In genomic region chr2:120402813-120403212, GRCm38 (mm10) we compare ENCODE assay signal across 9 mouse cellular contexts. TPM values are rescaled to one million over a fixed set of nuclear protein-coding genes. Genes with fewer than 3 reads are reported as not detected.
DNase-seq lines count a peak whose midpoint lies in the region; ATAC-seq and TF ChIP-seq lines count a peak whose summit lies in the region.
"Had no signal": no experiment of that assay in that cellular context is flagged by ENCODE, and none has a peak within 500 bp of the region (broad histone marks: within the 10 kb centered on the region; RNA-seq: fewer than 3 reads in every experiment).

No protein-coding gene starts in this region.

- no peak for TF ChIP-seq RAD21 in MEL (IDR thresholded peaks at IDR 0.05; ENCODE audit: low read depth, low read length)

- no peak for ATAC-seq in heart, embryonic 14.5 days (ENCODE audit: insufficient number of reproducible peaks, insufficient read depth, low FRiP score, low read depth)
- ATAC-seq in hindbrain, embryonic 11.5 days (ENCODE audit: low FRiP score) = no peak

- peaks cover 28% of the 10 kb centered on the region for H3K79me2 ChIP-seq in MEL (ENCODE audit: control insufficient read depth, insufficient read depth, low read length, poor library complexity)

- peaks cover 2 to 10% of the 10 kb centered on the region in 2 experiments; a peak in 3 of 4 replicates for H3K4me1 ChIP-seq in heart, embryonic 14.5 days (ENCODE audit: control insufficient read depth in 2 of 2, insufficient read depth in 2 of 2, low read length in 2 of 2)
- H3K4me1 ChIP-seq in MEL (ENCODE audit: control insufficient read depth in 1 of 2, insufficient read depth in 2 of 2, low read length in 2 of 2) = peaks cover 4 to 8% of the 10 kb centered on the region in 2 experiments
- 0 out of 2 replicates have a peak, but pooled peaks cover 2% of the 10 kb centered on the region for H3K4me1 ChIP-seq in hindbrain, embryonic 11.5 days (replicated peaks; ENCODE audit: control insufficient read depth, insufficient read depth, low read length)
- H3K4me1 ChIP-seq in midbrain, embryonic 10.5 days = peaks cover 27% of the 10 kb centered on the region

- no peaks in the 10 kb centered on the region for H3K9me3 ChIP-seq in heart, embryonic 14.5 days (ENCODE audit: control insufficient read depth, low read length)
- H3K9me3 ChIP-seq in MEL (replicated peaks; ENCODE audit: insufficient read depth, low read length) = no peaks in the 10 kb centered on the region
- H3K9me3 ChIP-seq in hindbrain, embryonic 11.5 days (ENCODE audit: control insufficient read depth, low read length) = no peaks in the 10 kb centered on the region
- H3K9me3 ChIP-seq in midbrain, embryonic 10.5 days (replicated peaks) = peaks cover 8% of the 10 kb centered on the region; the same call in 1 of the 2 replicates

- H3K27me3 ChIP-seq in heart, embryonic 14.5 days (ENCODE audit: control insufficient read depth, insufficient read depth, low read length) = no peaks in the 10 kb centered on the region
- H3K27me3 ChIP-seq in MEL (ENCODE audit: control insufficient read depth in 1 of 2, insufficient read depth in 2 of 2, low read length in 2 of 2) = no peaks in the 10 kb centered on the region
- H3K27me3 ChIP-seq in hindbrain, embryonic 11.5 days (ENCODE audit: control insufficient read depth, insufficient read depth, low read length) = no peaks in the 10 kb centered on the region
- H3K27me3 ChIP-seq in midbrain, embryonic 10.5 days (ENCODE audit: low read depth, poor library complexity, severe bottlenecking) = no peaks in the 10 kb centered on the region

- H3K4me3 ChIP-seq in heart, embryonic 14.5 days (ENCODE audit: control insufficient read depth in 1 of 2, insufficient read depth in 1 of 2, low read depth in 1 of 2, low read length in 2 of 2) = peak overlapping the region in 1 of 2 experiments; percentile 84; a peak in 2 of 4 replicates
- peak overlapping the region in 1 of 2 experiments; percentile 72; a peak in 3 of 4 replicates for H3K4me3 ChIP-seq in MEL (ENCODE audit: control insufficient read depth in 1 of 2, insufficient read depth in 1 of 2, low read depth in 2 of 2, low read length in 2 of 2)
- H3K4me3 ChIP-seq in hindbrain, embryonic 11.5 days (ENCODE audit: low read depth, low read length) = peak overlapping the region; percentile 74
- H3K4me3 ChIP-seq in midbrain, embryonic 10.5 days = peak overlapping the region; percentile 85

- no peak for TF ChIP-seq CTCF in MEL (IDR thresholded peaks at IDR 0.05 in 2 of 3, conservative IDR thresholded peaks at IDR 0.05 in 1 of 3; ENCODE audit: control insufficient read depth in 1 of 3, insufficient read depth in 1 of 3, low read depth in 2 of 3, low read length in 3 of 3, poor library complexity in 1 of 3, severe bottlenecking in 1 of 3)

- H3K4me2 ChIP-seq in heart, embryonic 14.5 days (ENCODE audit: low read length) = peak overlapping the region; percentile 80
- peak overlapping the region; percentile 37 for H3K4me2 ChIP-seq in hindbrain, embryonic 11.5 days (replicated peaks; ENCODE audit: low read depth, low read length)

- no peak overlapping the region for H3K27ac ChIP-seq in heart, embryonic 14.5 days (replicated peaks in 1 of 2; ENCODE audit: control insufficient read depth in 1 of 2, insufficient read depth in 1 of 2, low read depth in 2 of 2, low read length in 2 of 2)
- no peak overlapping the region for H3K27ac ChIP-seq in MEL (ENCODE audit: control insufficient read depth, low read depth, low read length)
- H3K27ac ChIP-seq in hindbrain, embryonic 11.5 days (ENCODE audit: low read depth, low read length) = no peak overlapping the region
- H3K27ac ChIP-seq in midbrain, embryonic 10.5 days (replicated peaks) = no peak overlapping the region

- no peak for TF ChIP-seq POLR2A in MEL (IDR thresholded peaks at IDR 0.05; ENCODE audit: control insufficient read depth in 1 of 2, insufficient read depth in 1 of 2, low read depth in 1 of 2, low read length in 2 of 2, poor library complexity in 1 of 2)

- H3K36me3 ChIP-seq in heart, embryonic 14.5 days (ENCODE audit: control insufficient read depth, insufficient read depth, low read length) = peaks cover 9% of the 10 kb centered on the region; the same call in 1 of the 2 replicates
- H3K36me3 ChIP-seq in MEL (ENCODE audit: control insufficient read depth in 1 of 2, insufficient read depth in 2 of 2, low read length in 2 of 2) = peaks cover 4 to 13% of the 10 kb centered on the region in 2 experiments; a peak in 3 of 4 replicates
- no peaks in the 10 kb centered on the region for H3K36me3 ChIP-seq in hindbrain, embryonic 11.5 days (ENCODE audit: control insufficient read depth, insufficient read depth, low read length)
- peaks cover 18% of the 10 kb centered on the region; the same call in 1 of the 2 replicates for H3K36me3 ChIP-seq in midbrain, embryonic 10.5 days

- DNase-seq in heart, adult 9 months (ENCODE audit: low spot score in 2 of 2) = no peak
- DNase-seq in MEL (ENCODE audit: low read depth, low spot score) = peak; percentile 41
- DNase-seq in hindbrain, embryonic 11.5 days (ENCODE audit: low spot score) = no peak
- DNase-seq in midbrain, embryonic 10.5 days (ENCODE audit: low spot score) = no peak
- DNase-seq in adrenal gland, postnatal 4 days (ENCODE audit: low spot score in 2 of 2) = no peak
- no peak for DNase-seq in layer of hippocampus, adult 8-10 months (ENCODE audit: low spot score in 2 of 2)
- no peak for DNase-seq in c-Kit-positive CD71-positive TER-119-positive erythroid progenitor cells, embryonic 14.5 days (ENCODE audit: low spot score)
- DNase-seq: left cerebral cortex, postnatal 4 days had no signal

- TF ChIP-seq EP300 in MEL (IDR thresholded peaks at IDR 0.05; ENCODE audit: low read depth in 1 of 2, low read length in 2 of 2) = no peak

- peak overlapping the region; percentile 89 for H3K9ac ChIP-seq in heart, embryonic 14.5 days (ENCODE audit: low read length)
- peak overlapping the region; percentile 83 for H3K9ac ChIP-seq in MEL (ENCODE audit: control insufficient read depth, low read depth, low read length, poor library complexity, severe bottlenecking)
- no peak overlapping the region for H3K9ac ChIP-seq in hindbrain, embryonic 11.5 days (ENCODE audit: low read depth, low read length)

- WGBS in heart, embryonic 14.5 days = 30% methylated on average over 3 of the region's 3 CpGs
- 67% methylated on average over 3 of the region's 3 CpGs for WGBS in hindbrain, embryonic 11.5 days
- WGBS in midbrain, embryonic 10.5 days = 62% methylated on average over 3 of the region's 3 CpGs

TF ChIP-seq in MEL, 35 proteins besides CTCF, POLR2A, EP300 and RAD21:
- no peak for TF ChIP-seq ELF1 (IDR thresholded peaks at IDR 0.05; ENCODE audit: low read depth, low read length)
- peak; percentile 55; the same call in 1 of the 2 replicates for TF ChIP-seq MXI1 (IDR thresholded peaks at IDR 0.05; ENCODE audit: low read depth, low read length)
- TF ChIP-seq SIN3A (IDR thresholded peaks at IDR 0.05; ENCODE audit: low read length) = peak; percentile 78
- no peak for TF ChIP-seq E2F4 (IDR thresholded peaks at IDR 0.05; ENCODE audit: borderline replicate concordance, low read depth, low read length)
TF ChIP-seq in MEL: peak in this region for 2.

RNA-seq across cellular contexts. Expression of gene Ganc, which starts 0.9 kb away (rescaled TPM):
- 9.0 and 9.8 TPM in 2 replicates for polyA plus RNA-seq in heart, embryonic 14.5 days (2014; fragmentation: Nextera tagmentation; extraction: Ambion mirVana)
- total RNA-seq in MEL (2012; rRNA removed) = 2.0 and 3.1 TPM in 2 replicates
- polyA plus RNA-seq in MEL (2012; ENCODE audit: insufficient read depth in 1 of 2, insufficient read length in 2 of 2, low read depth in 1 of 2, low replicate concordance in 2 of 2, missing spikeins in 1 of 2) = 1 to 10 TPM in 1 of 2 experiments, not detected in 1; 4.4 TPM
- polyA plus RNA-seq in hindbrain, embryonic 11.5 days (2014; fragmentation: Nextera tagmentation; extraction: Ambion mirVana) = 8.8 and 9.2 TPM in 2 replicates
- polyA plus RNA-seq in midbrain, embryonic 10.5 days (2016; fragmentation: Nextera tagmentation; extraction: Ambion mirVana) = 7.1 and 8.7 TPM in 2 replicates
- total RNA-seq in adrenal gland, postnatal 4 days (2021) = 10 to 100 TPM; 27.6 to 29.0 TPM
- total RNA-seq in layer of hippocampus, adult 8-10 months (2022) = 10 to 100 TPM; 12.1 to 19.1 (median 15.2) TPM

RNA-seq across cellular contexts. Expression of gene Tmem87a, which starts 1.1 kb away (rescaled TPM):
- polyA plus RNA-seq in heart, embryonic 14.5 days (2014; fragmentation: Nextera tagmentation; extraction: Ambion mirVana) = 7.5 and 9.9 TPM in 2 replicates
- 26.0 and 28.0 TPM in 2 replicates for total RNA-seq in MEL (2012; rRNA removed)
- polyA plus RNA-seq in MEL (2012; ENCODE audit: insufficient read depth in 1 of 2, insufficient read length in 2 of 2, low read depth in 1 of 2, low replicate concordance in 2 of 2, missing spikeins in 1 of 2) = 10 to 100 TPM in 1 of 2 experiments, not detected in 1; 23.9 TPM
- polyA plus RNA-seq in hindbrain, embryonic 11.5 days (2014; fragmentation: Nextera tagmentation; extraction: Ambion mirVana) = 11.9 and 17.0 TPM in 2 replicates
- 5.6 and 6.1 TPM in 2 replicates for polyA plus RNA-seq in midbrain, embryonic 10.5 days (2016; fragmentation: Nextera tagmentation; extraction: Ambion mirVana)
- 10 to 100 TPM; 45.4 to 47.2 TPM for total RNA-seq in adrenal gland, postnatal 4 days (2021)
- 10 to 100 TPM; 37.5 to 46.4 (median 40.1) TPM for total RNA-seq in layer of hippocampus, adult 8-10 months (2022)

RNA-seq across cellular contexts. Expression of gene Vps39, which starts 49.9 kb away (rescaled TPM):
- polyA plus RNA-seq in heart, embryonic 14.5 days (2014; fragmentation: Nextera tagmentation; extraction: Ambion mirVana) = 18.3 and 20.5 TPM in 2 replicates
- 20.8 and 20.9 TPM in 2 replicates for total RNA-seq in MEL (2012; rRNA removed)
- 10 to 100 TPM in 1 of 2 experiments, not detected in 1; 19.6 TPM for polyA plus RNA-seq in MEL (2012; ENCODE audit: insufficient read depth in 1 of 2, insufficient read length in 2 of 2, low read depth in 1 of 2, low replicate concordance in 2 of 2, missing spikeins in 1 of 2)
- polyA plus RNA-seq in hindbrain, embryonic 11.5 days (2014; fragmentation: Nextera tagmentation; extraction: Ambion mirVana) = 35.4 and 39.1 TPM in 2 replicates
- polyA plus RNA-seq in midbrain, embryonic 10.5 days (2016; fragmentation: Nextera tagmentation; extraction: Ambion mirVana) = 24.9 and 33.1 TPM in 2 replicates
- 10 to 100 TPM; 54.2 to 55.8 TPM for total RNA-seq in adrenal gland, postnatal 4 days (2021)
- total RNA-seq in layer of hippocampus, adult 8-10 months (2022) = 10 to 100 TPM; 63.9 to 80.8 (median 71.4) TPM

RNA-seq across cellular contexts. Expression of gene Capn3, which starts 53.0 kb away (rescaled TPM):
- 2.9 and 3.3 TPM in 2 replicates for polyA plus RNA-seq in heart, embryonic 14.5 days (2014; fragmentation: Nextera tagmentation; extraction: Ambion mirVana)
- not detected in 2 replicates for total RNA-seq in MEL (2012; rRNA removed)
- not detected for polyA plus RNA-seq in MEL (2012; ENCODE audit: insufficient read depth in 1 of 2, insufficient read length in 2 of 2, low read depth in 1 of 2, low replicate concordance in 2 of 2, missing spikeins in 1 of 2)
- polyA plus RNA-seq in hindbrain, embryonic 11.5 days (2014; fragmentation: Nextera tagmentation; extraction: Ambion mirVana) = 1.6 and 1.7 TPM in 2 replicates
- 5.5 and 7.8 TPM in 2 replicates for polyA plus RNA-seq in midbrain, embryonic 10.5 days (2016; fragmentation: Nextera tagmentation; extraction: Ambion mirVana)
- 1 to 10 TPM; 1.1 to 2.0 TPM for total RNA-seq in adrenal gland, postnatal 4 days (2021)
- total RNA-seq in layer of hippocampus, adult 8-10 months (2022) = 10 to 100 TPM; 13.1 to 22.5 (median 17.3) TPM
